Mouse (Mus musculus) bone marrow, adult 2 months (tissue): ENCODE results near the gene Adarb1. TPM values are rescaled to one million over a fixed set of nuclear protein-coding genes. Genes with fewer than 3 reads are reported as not detected.

Experiments used
- H3K27ac ChIP-seq: fragments of 200-500 bp; 2 replicates; pipeline ENCODE4 v1.5.1; 2012; ENCODE audit warnings: low read depth, mild to moderate bottlenecking, control low read depth, inconsistent platforms, low read length; ENCODE audit not compliant: control insufficient read depth, poor library complexity, insufficient read depth
- H3K4me1 ChIP-seq: fragments of 200-500 bp; 2 replicates; pipeline ENCODE4 v1.6.1; 2011; ENCODE audit warnings: low read length; ENCODE audit not compliant: control insufficient read depth, insufficient read depth
- H3K4me3 ChIP-seq: fragments of 200-500 bp; replicated peaks from 2 replicates; pipeline ENCODE3; 2011; ENCODE audit warnings: mild to moderate bottlenecking, low read depth, low read length, control low read depth; ENCODE audit not compliant: control insufficient read depth
- CTCF ChIP-seq: fragments of 200-500 bp; IDR thresholded peaks from 2 replicates; pipeline ENCODE4 v1.5.1; 2011; ENCODE audit warnings: low read length, control low read depth; ENCODE audit not compliant: control insufficient read depth, insufficient read depth
- POLR2A ChIP-seq: fragments of 200-500 bp; IDR thresholded peaks from 2 replicates; pipeline ENCODE4 v1.6.1; 2011; ENCODE audit warnings: low read depth, mild to moderate bottlenecking, control low read depth, low read length, borderline replicate concordance; ENCODE audit not compliant: control insufficient read depth
- WGBS: fragments of 180-500 bp; shearing (Covaris S2); methylation state at CpG from one replicate; pipeline ENCODE4 v1.1.7; 2018; 5-methylcytosine and 5-hydroxymethylcytosine counted together
- polyA plus RNA-seq: library from polyadenylated mRNA; stranded (reverse); fragments of >200 nt; gene quantifications from 2 replicates; pipeline ENCODE4 v1.2.4, GENCODE M21; 2011; ENCODE audit warnings: low replicate concordance; ENCODE audit not compliant: missing spikeins, insufficient read depth, insufficient read length

Gene Adarb1
- polyA plus RNA-seq, 1 experiment = 1.7 TPM

DNA sequence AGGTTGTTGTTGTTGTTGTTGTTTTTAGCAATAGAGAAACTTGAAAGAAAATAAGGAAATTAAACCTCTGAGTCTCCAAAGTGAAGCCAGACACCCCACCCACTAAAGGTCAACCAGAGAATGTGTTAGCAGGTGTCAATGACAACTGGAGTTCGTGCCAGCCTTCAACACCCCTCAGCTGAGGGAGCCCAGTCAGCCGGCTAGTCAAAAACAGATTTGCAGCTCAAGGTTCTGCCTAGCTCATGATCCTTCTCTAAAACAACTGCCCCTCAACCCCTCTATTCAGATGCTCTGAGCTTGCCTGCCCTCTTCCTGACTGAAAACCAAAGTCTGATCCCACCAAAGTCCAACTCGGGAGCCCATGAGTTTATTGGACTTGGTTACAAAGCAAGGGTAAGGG, 23.7 kb upstream of the Adarb1 start:
- no peak for TF ChIP-seq POLR2A
- TF ChIP-seq CTCF = no peak
- WGBS = 80% methylated on average over 3 of the region's 3 CpGs
- H3K4me1 ChIP-seq = no peaks in the 10 kb centered on the region
- no peak overlapping the region for H3K27ac ChIP-seq
- no peak overlapping the region for H3K4me3 ChIP-seq

DNA sequence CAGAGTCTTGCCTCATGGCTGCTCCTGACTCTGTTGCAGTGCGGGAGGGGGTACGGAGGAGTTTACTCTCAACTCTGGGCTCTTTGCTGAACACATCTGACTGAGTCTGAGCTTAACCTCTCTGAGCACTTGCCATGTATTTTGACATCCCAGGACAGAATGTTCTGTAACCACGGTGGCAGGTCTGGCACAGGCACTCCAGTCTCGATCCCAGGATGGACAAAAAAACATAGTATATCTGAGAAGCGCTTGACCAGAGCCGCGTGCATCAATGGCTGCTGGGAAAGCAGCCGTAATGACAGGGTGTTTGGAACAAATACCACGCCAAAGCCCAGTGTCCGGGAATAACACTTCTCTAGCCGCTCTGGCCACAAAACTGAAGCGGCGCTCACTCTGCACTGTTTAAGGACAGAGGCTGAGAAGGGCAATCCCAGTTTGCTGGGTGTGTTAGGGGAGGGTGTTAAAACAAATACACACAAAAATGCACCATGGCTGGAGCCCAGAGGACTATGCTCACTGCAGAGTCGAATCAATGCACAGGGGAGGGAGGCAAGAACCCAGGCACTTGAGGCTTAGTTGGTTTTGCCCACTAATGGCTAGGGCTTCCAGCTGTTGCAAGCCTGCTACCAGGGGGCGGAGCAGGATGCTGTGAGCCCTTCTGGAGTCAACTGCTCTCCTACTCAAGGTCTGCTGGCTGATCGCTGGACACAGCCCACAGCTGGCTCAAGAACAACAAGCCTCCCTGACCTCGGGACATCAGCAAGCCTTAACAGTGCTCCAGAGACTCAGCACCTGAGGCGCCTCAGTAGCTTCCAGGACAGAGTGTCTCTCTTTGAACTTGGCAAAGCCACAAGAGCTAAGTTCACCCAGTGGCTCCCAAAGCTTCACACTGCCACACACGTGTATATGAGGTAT, 23.0 kb upstream of the Adarb1 start:
- H3K4me3 ChIP-seq = no peak overlapping the region
- no peaks in the 10 kb centered on the region; the same call in 1 of the 2 replicates for H3K4me1 ChIP-seq
- WGBS = 69% methylated on average over 19 of the region's 19 CpGs
- no peak overlapping the region for H3K27ac ChIP-seq
- TF ChIP-seq POLR2A = no peak
- no peak for TF ChIP-seq CTCF

DNA sequence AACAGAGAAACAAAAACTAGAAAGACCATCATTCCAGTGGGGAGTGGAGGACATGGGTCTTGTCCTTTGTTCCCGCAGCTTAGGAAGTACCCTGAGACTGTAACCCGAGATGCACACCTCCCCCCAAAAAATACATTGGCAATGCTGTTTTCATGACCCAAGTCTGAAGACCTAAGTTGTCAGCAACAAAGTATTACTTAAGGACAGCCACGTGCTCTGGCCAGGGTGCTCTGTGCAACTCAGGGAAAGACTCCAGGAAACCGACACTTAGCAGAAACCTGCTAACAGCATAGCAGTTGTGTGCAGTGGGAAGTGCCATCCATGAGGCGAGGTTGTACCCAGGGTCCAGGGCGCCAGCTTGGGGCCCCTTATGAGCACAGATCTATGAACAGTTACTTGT, 22.2 kb upstream of the Adarb1 start:
- no peak for TF ChIP-seq CTCF
- Histone ChIP-seq H3K4me3 (no peak overlapping the region), H3K4me1 (no peaks in the 10 kb centered on the region; the same call in 1 of the 2 replicates), H3K27ac (no peak overlapping the region)
- 30% methylated on average over 6 of the region's 6 CpGs for WGBS

DNA sequence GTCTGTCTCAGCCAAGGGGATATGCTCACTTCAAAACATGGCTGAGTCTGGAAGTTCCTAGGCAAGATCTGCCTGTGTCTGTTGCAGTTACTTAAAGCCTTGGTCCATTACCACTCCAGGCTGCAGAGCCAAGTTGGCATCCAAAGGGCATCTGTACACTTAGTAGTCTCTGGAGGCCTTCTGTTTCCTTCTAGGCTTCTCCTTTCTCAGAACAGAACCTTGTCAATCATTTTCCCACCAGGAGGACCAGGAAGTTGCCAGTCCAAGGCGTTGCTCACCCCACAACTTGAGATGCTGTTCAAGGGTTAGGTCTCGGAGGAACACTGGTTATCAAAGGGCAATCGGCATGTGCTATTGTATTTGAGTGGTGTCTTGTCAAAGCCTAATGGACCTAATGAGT, 21.0 kb upstream of the Adarb1 start:
- no peak for TF ChIP-seq POLR2A
- TF ChIP-seq CTCF = no peak
- no peaks in the 10 kb centered on the region; the same call in 1 of the 2 replicates for H3K4me1 ChIP-seq
- 70% methylated on average over 3 of the region's 3 CpGs for WGBS
- H3K4me3 ChIP-seq = no peak overlapping the region
- no peak overlapping the region for H3K27ac ChIP-seq

DNA sequence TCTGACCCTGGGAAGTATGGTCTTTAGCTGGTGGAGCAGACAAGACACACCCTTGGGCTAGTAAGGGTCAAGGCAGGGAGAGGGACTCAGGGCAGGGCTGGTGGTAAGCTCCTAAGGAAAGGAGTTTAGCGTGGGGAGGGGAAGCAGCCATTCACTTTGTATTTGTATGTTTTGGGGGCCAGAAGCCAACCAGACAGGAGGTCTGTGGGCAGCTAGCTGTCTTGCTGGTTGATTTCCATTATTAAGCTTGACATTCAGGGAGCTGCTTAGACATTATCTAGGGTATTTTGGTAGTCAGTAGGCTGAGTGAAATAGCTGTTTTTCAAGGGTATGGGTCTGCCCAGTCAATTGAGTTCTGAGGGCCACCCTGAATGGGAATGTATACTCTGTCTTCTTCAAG, 20.0 kb upstream of the Adarb1 start:
- TF ChIP-seq CTCF (no peak), POLR2A (no peak)
- Histone ChIP-seq H3K4me3 (no peak overlapping the region), H3K27ac (no peak overlapping the region), H3K4me1 (no peaks in the 10 kb centered on the region; the same call in 1 of the 2 replicates)
- WGBS = 64% methylated on average over 1 of the region's 1 CpGs

DNA sequence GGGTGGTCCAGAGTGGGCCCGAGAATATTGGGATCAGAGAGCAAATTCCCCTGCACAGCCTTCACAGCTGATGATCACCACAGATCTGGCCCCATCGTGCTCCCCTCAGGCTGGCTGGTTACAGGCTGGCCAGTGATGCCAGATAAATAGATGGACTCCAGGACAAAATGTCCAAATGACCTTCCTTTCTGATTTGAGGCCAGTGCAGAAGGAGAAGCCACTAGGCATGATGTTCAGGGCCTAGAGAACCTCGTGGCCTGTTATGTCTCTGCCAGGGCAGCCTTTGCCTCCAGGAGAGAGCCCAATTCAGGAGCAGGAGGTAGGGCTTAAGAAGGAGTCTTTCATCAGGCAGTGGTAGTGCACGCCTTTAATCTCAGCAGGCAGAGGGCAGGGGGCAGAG, 17.3 kb upstream of the Adarb1 start:
- TF ChIP-seq CTCF (no peak), POLR2A (no peak)
- Histone ChIP-seq H3K27ac (no peak overlapping the region), H3K4me3 (no peak overlapping the region), H3K4me1 (no peaks in the 10 kb centered on the region; the same call in 1 of the 2 replicates)
- WGBS = 68% methylated on average over 4 of the region's 4 CpGs

DNA sequence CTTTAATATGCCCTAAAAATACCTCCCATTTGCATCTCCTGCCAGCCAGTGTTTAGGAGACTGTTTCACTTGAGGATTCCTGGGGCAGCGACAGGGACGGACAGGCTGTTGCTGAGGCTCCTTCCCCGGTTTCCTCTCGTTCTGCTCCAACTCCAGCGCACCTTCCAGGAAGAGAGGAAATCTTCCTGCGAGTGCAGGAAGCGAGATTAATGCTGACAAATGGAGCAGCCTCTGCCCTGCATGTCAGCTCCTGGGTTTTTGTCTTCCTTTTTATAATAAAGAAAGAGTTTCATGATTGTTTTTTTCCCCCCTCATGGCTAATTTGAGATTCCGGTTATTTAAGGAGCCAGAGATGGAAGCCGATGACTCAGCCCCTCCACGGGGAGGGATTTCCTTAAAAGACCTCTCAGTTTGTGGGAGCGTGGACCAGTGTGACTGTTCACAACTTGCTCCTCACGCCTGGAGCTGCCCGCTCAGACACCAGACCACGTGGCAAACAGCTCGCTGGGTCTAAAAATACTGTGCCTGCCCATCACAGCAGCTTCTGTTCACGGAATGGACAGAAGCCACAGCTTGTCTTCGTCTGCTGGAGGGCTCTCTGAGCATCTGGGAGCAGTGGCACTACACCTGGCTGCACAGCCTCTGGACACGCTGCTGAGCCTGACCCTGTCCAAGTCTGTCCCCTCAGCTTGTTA, 16.5 kb upstream of the Adarb1 start:
- 5% methylated on average over 18 of the region's 18 CpGs for WGBS
- Histone ChIP-seq H3K4me1 (no peaks in the 10 kb centered on the region; the same call in 1 of the 2 replicates), H3K27ac (no peak overlapping the region; the same call in 1 of the 2 replicates), H3K4me3 (no peak overlapping the region)
- no peak for TF ChIP-seq CTCF
- TF ChIP-seq POLR2A = no peak

DNA sequence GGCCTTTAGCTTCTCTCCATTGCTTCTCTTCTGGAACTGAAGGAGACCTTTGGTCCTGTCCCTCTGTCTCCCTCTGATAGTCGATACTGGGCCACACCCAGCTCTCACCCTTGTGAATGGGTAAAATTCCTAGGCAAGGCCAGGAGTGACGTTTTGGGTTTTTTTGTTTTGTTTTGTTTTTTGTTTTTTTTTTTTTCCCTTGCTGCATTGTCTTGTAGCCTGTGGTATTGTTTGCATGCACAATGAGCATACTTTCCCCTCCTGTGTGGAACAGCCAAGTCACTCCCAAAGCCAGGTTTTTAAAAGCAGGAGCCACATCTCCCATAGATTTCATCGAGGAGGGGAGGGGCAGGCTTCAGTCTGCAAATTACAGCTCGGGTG, 16.0 kb upstream of the Adarb1 start:
- H3K4me1 ChIP-seq = no peaks in the 10 kb centered on the region; the same call in 1 of the 2 replicates
- 31% methylated on average over 4 of the region's 4 CpGs for WGBS
- H3K27ac ChIP-seq = no peak overlapping the region
- no peak for TF ChIP-seq CTCF
- H3K4me3 ChIP-seq = no peak overlapping the region
